ENCODE assay signal across 26 mouse cellular contexts in the genomic region with DNA sequence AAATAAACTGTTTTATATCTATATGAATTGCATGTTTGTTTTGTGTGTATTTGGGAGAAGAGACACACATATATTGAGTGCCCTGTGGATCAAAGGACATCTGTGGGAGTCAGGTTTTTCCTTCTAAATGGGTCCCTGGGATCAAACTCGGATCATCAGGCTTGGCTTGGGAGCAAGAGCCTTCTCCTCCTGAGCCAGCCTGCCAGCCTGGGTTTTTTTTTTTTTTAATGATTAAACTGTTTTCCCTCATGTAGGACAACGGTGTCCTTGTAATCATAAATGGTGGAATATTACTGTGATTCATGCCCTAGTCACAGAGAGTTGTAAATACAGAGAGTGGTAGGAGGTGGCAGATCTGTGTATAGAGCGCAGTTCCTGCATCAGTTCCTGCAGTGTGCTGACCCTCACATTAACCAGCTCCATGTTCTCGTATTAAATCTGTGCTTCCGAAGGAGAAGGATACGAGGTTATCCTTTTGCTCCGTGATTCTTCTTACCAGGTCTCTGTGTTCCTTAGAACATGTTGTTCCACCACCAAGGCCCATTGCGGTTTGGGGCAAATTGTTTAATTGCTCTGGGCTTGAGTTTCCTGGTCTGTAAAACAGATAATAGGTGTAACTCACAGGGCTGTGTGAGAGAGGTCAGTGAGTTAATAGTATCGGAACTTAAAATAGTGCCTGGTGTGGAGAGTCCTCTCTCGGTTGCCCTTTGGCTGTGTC. TPM values are rescaled to one million over a fixed set of nuclear protein-coding genes. Genes with fewer than 3 reads are reported as not detected.
DNase-seq lines count a peak whose midpoint lies in the region; ATAC-seq and TF ChIP-seq lines count a peak whose summit lies in the region.
"Had no signal": no experiment of that assay in that cellular context is flagged by ENCODE, and none has a peak within 500 bp of the region (broad histone marks: within the 10 kb centered on the region; RNA-seq: fewer than 3 reads in every experiment).

No protein-coding gene starts in this region.

- 78% methylated on average over 10 of the region's 10 CpGs for WGBS in heart, adult 2 months
- 88% methylated on average over 10 of the region's 10 CpGs for WGBS in heart, embryonic 11.5 days (ENCODE audit: insufficient replicate concordance)
- WGBS in liver, adult 2 months, result 81% methylated on average over 10 of the region's 10 CpGs
- 84% methylated on average over 10 of the region's 10 CpGs for WGBS in liver, postnatal 0 days (ENCODE audit: insufficient replicate concordance)
- 37% methylated on average over 10 of the region's 10 CpGs for WGBS in large intestine, adult 2 months

- TF ChIP-seq POLR2A in heart, adult 2 months (IDR thresholded peaks at IDR 0.05; ENCODE audit: insufficient read depth, low read depth, low read length), result no peak
- TF ChIP-seq POLR2A in liver, adult 2 months (IDR thresholded peaks at IDR 0.05; ENCODE audit: extremely low read depth, insufficient read depth, low read length), result no peak

- H3K9ac ChIP-seq in heart, adult 2 months (ENCODE audit: low read depth, low read length), result no peak overlapping the region
- H3K9ac ChIP-seq in heart, embryonic 11.5 days (ENCODE audit: low read depth, low read length), result no peak overlapping the region
- H3K9ac ChIP-seq in liver, adult 2 months (ENCODE audit: low read depth, low read length), result no peak overlapping the region
- no peak overlapping the region for H3K9ac ChIP-seq in liver, postnatal 0 days (replicated peaks)
- H3K9ac ChIP-seq: heart, embryonic 15.5 days; hindbrain, embryonic 15.5 days had no signal

- TF ChIP-seq CTCF in heart, adult 2 months (IDR thresholded peaks at IDR 0.05), result no peak
- no peak for TF ChIP-seq CTCF in liver, adult 2 months (IDR thresholded peaks at IDR 0.05; ENCODE audit: low read depth, low read length)
- TF ChIP-seq CTCF in liver, postnatal 0 days (IDR thresholded peaks at IDR 0.05; ENCODE audit: low read depth), result no peak

- H3K27me3 ChIP-seq in heart, adult 2 months (ENCODE audit: control insufficient read depth, insufficient read depth, low read length), result no peaks in the 10 kb centered on the region
- no peaks in the 10 kb centered on the region for H3K27me3 ChIP-seq in heart, embryonic 11.5 days (ENCODE audit: control insufficient read depth, insufficient read depth, low read length)
- no peaks in the 10 kb centered on the region for H3K27me3 ChIP-seq in liver, adult 2 months (ENCODE audit: control insufficient read depth, insufficient read depth, low read length)
- H3K27me3 ChIP-seq in liver, postnatal 0 days (ENCODE audit: insufficient read depth, low read length), result no peaks in the 10 kb centered on the region
- H3K27me3 ChIP-seq: heart, embryonic 15.5 days; hindbrain, embryonic 15.5 days had no signal

- no peaks in the 10 kb centered on the region; the same call in 1 of the 2 replicates for H3K79me2 ChIP-seq in heart, adult 2 months (replicated peaks; ENCODE audit: control insufficient read depth, insufficient read depth, low read length)
- H3K79me2 ChIP-seq in liver, adult 2 months (ENCODE audit: control insufficient read depth, insufficient read depth, low read length), result no peaks in the 10 kb centered on the region

- ATAC-seq in heart, embryonic 11.5 days (replicated peaks; ENCODE audit: insufficient number of reproducible peaks, low FRiP score, low TSS enrichment), result no peak
- ATAC-seq in liver, postnatal 0 days, result no peak
- no peak for ATAC-seq in CD4-positive, CD25-positive, alpha-beta regulatory T cell, adult 4 months
- ATAC-seq: forebrain, embryonic 16.5 days had no signal

- no peaks in the 10 kb centered on the region for H3K36me3 ChIP-seq in heart, adult 2 months (ENCODE audit: control insufficient read depth, insufficient read depth, low read length)
- peaks cover 5% of the 10 kb centered on the region for H3K36me3 ChIP-seq in heart, embryonic 11.5 days (ENCODE audit: control insufficient read depth, insufficient read depth, low read length)
- peaks cover 18% of the 10 kb centered on the region; the same call in 1 of the 2 replicates for H3K36me3 ChIP-seq in liver, adult 2 months (ENCODE audit: control insufficient read depth, insufficient read depth, low read length)
- peaks cover 35% of the 10 kb centered on the region for H3K36me3 ChIP-seq in liver, postnatal 0 days (replicated peaks; ENCODE audit: insufficient read depth, low read length)

- TF ChIP-seq EP300 in heart, adult 2 months (IDR thresholded peaks at IDR 0.05; ENCODE audit: insufficient read depth, low read depth, low read length), result no peak
- TF ChIP-seq EP300 in liver, postnatal 0 days (IDR thresholded peaks at IDR 0.05; ENCODE audit: low read depth), result no peak

- H3K9me3 ChIP-seq in heart, embryonic 11.5 days (replicated peaks; ENCODE audit: control insufficient read depth, low read length), result no peaks in the 10 kb centered on the region
- no peaks in the 10 kb centered on the region for H3K9me3 ChIP-seq in liver, postnatal 0 days (ENCODE audit: low read length)
- H3K9me3 ChIP-seq: embryonic facial prominence, embryonic 10.5 days; forebrain, embryonic 10.5 days; heart, embryonic 15.5 days; hindbrain, embryonic 15.5 days; limb, embryonic 10.5 days had no signal

- peak overlapping the region; percentile 47 for H3K27ac ChIP-seq in heart, adult 2 months
- no peak overlapping the region for H3K27ac ChIP-seq in heart, embryonic 11.5 days (ENCODE audit: low read depth, low read length)
- no peak overlapping the region for H3K27ac ChIP-seq in liver, adult 2 months (replicated peaks; ENCODE audit: insufficient read depth, low read depth, low read length)
- H3K27ac ChIP-seq in liver, postnatal 0 days (ENCODE audit: low read depth), result no peak overlapping the region
- H3K27ac ChIP-seq: embryonic facial prominence, embryonic 10.5 days; forebrain, embryonic 10.5 days; heart, embryonic 15.5 days; hindbrain, embryonic 15.5 days; layer of hippocampus, adult 2 months; limb, embryonic 10.5 days had no signal

- peaks cover 3% of the 10 kb centered on the region; the same call in 1 of the 2 replicates for H3K4me1 ChIP-seq in heart, adult 2 months (ENCODE audit: control insufficient read depth, insufficient read depth, low read length)
- H3K4me1 ChIP-seq in heart, embryonic 11.5 days (ENCODE audit: control insufficient read depth, insufficient read depth, low read length), result no peaks in the 10 kb centered on the region
- H3K4me1 ChIP-seq in liver, adult 2 months (ENCODE audit: control insufficient read depth, insufficient read depth, low read length), result peaks cover 3% of the 10 kb centered on the region; the same call in 1 of the 2 replicates
- no peaks in the 10 kb centered on the region for H3K4me1 ChIP-seq in liver, postnatal 0 days (ENCODE audit: insufficient read depth)
- H3K4me1 ChIP-seq: embryonic facial prominence, embryonic 10.5 days; forebrain, embryonic 10.5 days; heart, embryonic 15.5 days; limb, embryonic 10.5 days had no signal

- H3K4me2 ChIP-seq in heart, embryonic 11.5 days, result no peak overlapping the region
- no peak overlapping the region for H3K4me2 ChIP-seq in liver, postnatal 0 days (ENCODE audit: low read depth, low read length)
- H3K4me2 ChIP-seq: heart, embryonic 15.5 days; hindbrain, embryonic 15.5 days; midbrain, embryonic 11.5 days had no signal

- H3K4me3 ChIP-seq in heart, adult 2 months, result no peak overlapping the region
- no peak overlapping the region for H3K4me3 ChIP-seq in heart, embryonic 11.5 days (ENCODE audit: low read depth, low read length)
- no peak overlapping the region for H3K4me3 ChIP-seq in liver, adult 2 months (ENCODE audit: insufficient read depth, low read depth, low read length)
- H3K4me3 ChIP-seq in liver, postnatal 0 days (ENCODE audit: low read depth, low read length), result no peak overlapping the region
- H3K4me3 ChIP-seq: embryonic facial prominence, embryonic 10.5 days; forebrain, embryonic 10.5 days; heart, embryonic 15.5 days; hindbrain, embryonic 15.5 days; layer of hippocampus, adult 2 months; limb, embryonic 10.5 days had no signal

- DNase-seq in adrenal gland, adult (ENCODE audit: inconsistent age in 2 of 2, low spot score in 1 of 2), result peak; percentile 68 to 76
- DNase-seq in adrenal gland, postnatal 10 days, result no peak
- DNase-seq in heart, adult 2 months, result no peak
- peak; percentile 74 for DNase-seq in liver, adult 2 months (ENCODE audit: extremely low read depth, low read depth, low spot score)
- no peak for DNase-seq in liver, postnatal 0 days
- DNase-seq in large intestine, adult 2 months (ENCODE audit: low read depth, low spot score), result peak; percentile 50
- DNase-seq: cerebellum, adult 11-12 months; cerebellum, postnatal 10 days; liver; lung, postnatal 10 days; spleen, adult 18-20 months had no signal

- intact Hi-C loops in heart, adult 2 months (cut with DNase I), result no loop called here

RNA-seq across cellular contexts. Expression of a gene that starts 21.8 kb away (rescaled TPM):
- total RNA-seq in adrenal gland, postnatal 10 days (2021), result 100 to 1,000 TPM; 149 to 161 TPM
- 100 to 1,000 TPM; 168 to 170 TPM for total RNA-seq in heart, adult 2 months (2021)
- polyA plus RNA-seq in heart, adult 2 months (2012; rRNA removed), result 28.7 and 38.2 TPM in 2 replicates
- polyA plus RNA-seq in heart, embryonic 11.5 days (2014; fragmentation: Nextera tagmentation; extraction: Ambion mirVana), result 128 and 135 TPM in 2 replicates
- total RNA-seq in liver, adult 2 months (2014; rRNA removed), result 15.2 and 22.1 TPM in 2 replicates
- polyA plus RNA-seq in liver, adult 2 months (2012; rRNA removed), result 8.7 and 9.6 TPM in 2 replicates
- polyA plus RNA-seq in liver, postnatal 0 days (2015; fragmentation: Nextera tagmentation; extraction: Ambion mirVana), result 59.3 and 62.5 TPM in 2 replicates
- 9.6 and 10.4 TPM in 2 replicates for polyA plus RNA-seq in large intestine, adult 2 months (2012; rRNA removed)
- polyA plus RNA-seq in CD4-positive, CD25-positive, alpha-beta regulatory T cell, adult 4 months (2017; shearing (Covaris generic)), result 10 to 100 TPM; 70.2 to 75.6 TPM

RNA-seq across cellular contexts. Expression of a gene that starts 22.4 kb away (rescaled TPM):
- total RNA-seq in adrenal gland, postnatal 10 days (2021), result under 1 TPM in 1 of 2 experiments, not detected in 1; 0.51 TPM
- not detected for total RNA-seq in heart, adult 2 months (2021)
- not detected in 2 replicates for polyA plus RNA-seq in heart, adult 2 months (2012; rRNA removed)
- 0.37 and 0.59 TPM in 2 replicates for polyA plus RNA-seq in heart, embryonic 11.5 days (2014; fragmentation: Nextera tagmentation; extraction: Ambion mirVana)
- total RNA-seq in liver, adult 2 months (2014; rRNA removed), result 0.27 and 0.92 TPM in 2 replicates
- polyA plus RNA-seq in liver, adult 2 months (2012; rRNA removed), result 0.17 and 0.26 TPM in 2 replicates
- polyA plus RNA-seq in liver, postnatal 0 days (2015; fragmentation: Nextera tagmentation; extraction: Ambion mirVana), result 0.15 TPM in 1 of 2 replicates, not detected in the other
- polyA plus RNA-seq in large intestine, adult 2 months (2012; rRNA removed), result 0.07 and 0.16 TPM in 2 replicates
- 1 to 10 TPM; 1.4 to 1.6 TPM for polyA plus RNA-seq in CD4-positive, CD25-positive, alpha-beta regulatory T cell, adult 4 months (2017; shearing (Covaris generic))
- total RNA-seq: gastrocnemius, postnatal 25 days; heart, adult 8-10 months; hematopoietic stem cell, adult 5-6 weeks; megakaryocyte progenitor cell, adult 5-6 weeks had no signal
- polyA plus RNA-seq: liver, embryonic 16.5 days had no signal

RNA-seq across cellular contexts. Expression of a gene that starts 26.8 kb away (rescaled TPM):
- total RNA-seq in adrenal gland, postnatal 10 days (2021), result 10 to 100 TPM; 21.6 to 22.4 TPM
- 1 to 10 TPM; 4.7 to 5.8 TPM for total RNA-seq in heart, adult 2 months (2021)
- polyA plus RNA-seq in heart, adult 2 months (2012; rRNA removed), result 4.0 and 5.1 TPM in 2 replicates
- 6.2 and 6.3 TPM in 2 replicates for polyA plus RNA-seq in heart, embryonic 11.5 days (2014; fragmentation: Nextera tagmentation; extraction: Ambion mirVana)
- total RNA-seq in liver, adult 2 months (2014; rRNA removed), result 8.8 and 9.1 TPM in 2 replicates
- 5.4 and 6.9 TPM in 2 replicates for polyA plus RNA-seq in liver, adult 2 months (2012; rRNA removed)
- polyA plus RNA-seq in liver, postnatal 0 days (2015; fragmentation: Nextera tagmentation; extraction: Ambion mirVana), result 1.4 and 1.6 TPM in 2 replicates
- 4.6 and 8.3 TPM in 2 replicates for polyA plus RNA-seq in large intestine, adult 2 months (2012; rRNA removed)
- polyA plus RNA-seq in CD4-positive, CD25-positive, alpha-beta regulatory T cell, adult 4 months (2017; shearing (Covaris generic)), result 1 to 10 TPM; 4.2 to 4.6 TPM

RNA-seq across cellular contexts. Expression of a gene that starts 32.0 kb away (rescaled TPM):
- total RNA-seq in adrenal gland, postnatal 10 days (2021), result under 1 TPM; 0.72 to 0.97 TPM
- total RNA-seq in heart, adult 2 months (2021), result under 1 TPM; 0.86 to 0.96 TPM
- polyA plus RNA-seq in heart, adult 2 months (2012; rRNA removed), result 0.12 and 0.56 TPM in 2 replicates
- 1.1 and 1.3 TPM in 2 replicates for polyA plus RNA-seq in heart, embryonic 11.5 days (2014; fragmentation: Nextera tagmentation; extraction: Ambion mirVana)
- total RNA-seq in liver, adult 2 months (2014; rRNA removed), result 0.37 and 0.67 TPM in 2 replicates
- polyA plus RNA-seq in liver, adult 2 months (2012; rRNA removed), result 0.05 TPM in 1 of 2 replicates, not detected in the other
- polyA plus RNA-seq in liver, postnatal 0 days (2015; fragmentation: Nextera tagmentation; extraction: Ambion mirVana), result 0.14 and 0.19 TPM in 2 replicates
- polyA plus RNA-seq in large intestine, adult 2 months (2012; rRNA removed), result 12.6 and 14.3 TPM in 2 replicates
- polyA plus RNA-seq in CD4-positive, CD25-positive, alpha-beta regulatory T cell, adult 4 months (2017; shearing (Covaris generic)), result under 1 TPM; 0.49 to 0.90 TPM
- total RNA-seq: hematopoietic stem cell, adult 5-6 weeks; megakaryocyte progenitor cell, adult 5-6 weeks had no signal

Comparison
In these comparisons a context has a peak if more than half of its experiments do, and no peak if none do; other contexts are left out.
1. DNase-seq: peak in adrenal gland, adult (2 of 2), liver, adult 2 months (single experiment) and large intestine, adult 2 months (single experiment); none in adrenal gland, postnatal 10 days (single experiment), heart, adult 2 months (0 of 2) and liver, postnatal 0 days (single experiment).